Mouse (Mus musculus): ENCODE measurements around the gene Tmem94.

DNA sequence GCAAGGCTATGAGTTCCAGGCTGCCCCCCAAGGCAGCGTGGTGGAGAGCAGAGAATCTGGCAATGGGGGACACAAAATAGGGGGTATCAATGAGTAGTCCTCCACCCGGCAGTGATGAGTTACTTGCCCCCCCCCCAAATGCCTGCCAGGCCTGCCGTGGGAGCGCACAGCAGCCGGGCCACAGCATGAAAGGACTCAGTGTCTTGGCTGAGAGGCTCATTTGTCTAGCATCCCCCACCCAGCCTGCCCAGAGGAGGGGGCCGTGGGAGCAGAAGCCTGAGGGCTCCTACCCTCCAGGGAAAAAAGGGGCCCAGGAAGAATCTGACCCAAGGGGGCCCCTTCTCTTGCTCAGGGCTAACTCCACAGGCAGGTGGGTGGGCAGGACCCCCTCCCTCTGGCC lies 42.1 kb downstream of the Tmem94 start:
- TF ChIP-seq CTCF (IDR thresholded peaks at IDR 0.05; ENCODE audit: insufficient read depth, low read depth, low read length) (no peak), POLR2A (IDR thresholded peaks at IDR 0.05; ENCODE audit: insufficient read depth, low read depth, low read length) (no peak)

All from olfactory bulb, adult 2 months (tissue).